Mouse (Mus musculus) limb, embryonic 11.5 days (tissue): ENCODE results near the gene Phf3. TPM values are rescaled to one million over a fixed set of nuclear protein-coding genes. Genes with fewer than 3 reads are reported as not detected.

ENCODE experiments used
- ATAC-seq: fragments of 200-750 bp; cut with Nextera tagmentation; 2 replicates; pipeline ENCODE4 v1.8.0; 2017; ENCODE audit warnings: low read depth; ENCODE audit not compliant: insufficient number of reproducible peaks, low FRiP score, low TSS enrichment
- DNase-seq: peaks from one replicate; pipeline ENCODE4 v3.0.0-alpha.2; 2015; ENCODE audit warnings: low spot score
- H3K27ac ChIP-seq: fragments of 300-500 bp; sonication (generic); replicated peaks from 2 replicates; pipeline ENCODE4 v1.5.1; 2014; ENCODE audit warnings: low read depth, mild to moderate bottlenecking, low read length
- H3K27me3 ChIP-seq: fragments of 300-500 bp; sonication (generic); 2 replicates; pipeline ENCODE4 v1.6.1; 2014; ENCODE audit warnings: mild to moderate bottlenecking, low read length, mixed read lengths; ENCODE audit not compliant: control insufficient read depth, insufficient read depth
- H3K36me3 ChIP-seq: fragments of 300-500 bp; sonication (generic); 2 replicates; pipeline ENCODE4 v1.6.1; 2014; ENCODE audit warnings: mild to moderate bottlenecking, low read length, moderate library complexity, mixed read lengths; ENCODE audit not compliant: control insufficient read depth, insufficient read depth
- H3K4me1 ChIP-seq: fragments of 300-500 bp; sonication (generic); 2 replicates; pipeline ENCODE4 v1.6.1; 2014; ENCODE audit warnings: low read length, mixed read lengths; ENCODE audit not compliant: control insufficient read depth, insufficient read depth
- H3K4me2 ChIP-seq: fragments of 300-500 bp; sonication (generic); 2 replicates; pipeline ENCODE4 v1.6.1; 2014; ENCODE audit warnings: low read depth, mild to moderate bottlenecking, moderate library complexity; ENCODE audit not compliant: severe bottlenecking
- H3K4me3 ChIP-seq: fragments of 300-500 bp; sonication (generic); 2 replicates; pipeline ENCODE4 v1.5.1; 2014; ENCODE audit warnings: low read depth, low read length
- H3K9ac ChIP-seq: fragments of 300-500 bp; sonication (generic); 2 replicates; pipeline ENCODE4 v1.6.1; 2014; ENCODE audit warnings: mild to moderate bottlenecking, low read length
- H3K9me3 ChIP-seq: fragments of 300-500 bp; sonication (generic); 2 replicates; pipeline ENCODE4 v1.6.1; 2016; ENCODE audit warnings: low read length; ENCODE audit not compliant: control insufficient read depth
- WGBS: fragments of 180-500 bp; shearing (Covaris S2); extraction: QIAGEN DNeasy Blood & Tissue Kit; methylation state at CpG from one replicate; pipeline ENCODE4 v1.1.7; 2014; 5-methylcytosine and 5-hydroxymethylcytosine counted together
- polyA plus RNA-seq: library from polyadenylated mRNA; unstranded; fragments of >200 nt; fragmentation: Nextera tagmentation; extraction: Ambion mirVana; gene quantifications from 2 replicates; pipeline ENCODE4 v1.2.1, GENCODE M21; 2014

The Phf3 gene
- polyA plus RNA-seq, 1 experiment from 2014 or later: 38.1 TPM

DNA sequence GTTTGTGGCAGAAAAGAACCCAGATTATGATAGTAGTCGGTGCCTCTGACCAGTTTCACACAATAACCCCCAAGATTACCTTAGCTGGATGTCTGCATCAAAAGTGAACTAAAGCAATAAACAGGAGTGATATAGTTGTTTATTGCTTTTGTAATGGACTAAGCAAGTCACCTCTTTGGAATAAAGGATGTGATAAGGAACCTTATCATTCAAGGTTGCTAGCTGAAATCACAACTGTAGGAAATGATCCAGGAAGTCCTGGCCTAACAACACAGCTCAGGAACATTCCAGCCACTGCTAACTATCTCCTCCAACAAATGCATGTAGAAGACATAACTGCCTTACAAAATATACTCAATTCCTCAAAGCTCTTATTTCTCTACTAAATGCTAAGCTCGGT lies 22.8 kb downstream of the Phf3 start:
- 91% methylated on average over 2 of the region's 2 CpGs for WGBS
- Histone ChIP-seq H3K4me2 (no peak overlapping the region), H3K4me3 (no peak overlapping the region), H3K9ac (no peak overlapping the region), H3K27ac (no peak overlapping the region), H3K27me3 (no peaks in the 10 kb centered on the region), H3K36me3 (no peaks in the 10 kb centered on the region), H3K4me1 (no peaks in the 10 kb centered on the region), H3K9me3 (no peaks in the 10 kb centered on the region)
- ATAC-seq (no peak), DNase-seq (no peak)

DNA sequence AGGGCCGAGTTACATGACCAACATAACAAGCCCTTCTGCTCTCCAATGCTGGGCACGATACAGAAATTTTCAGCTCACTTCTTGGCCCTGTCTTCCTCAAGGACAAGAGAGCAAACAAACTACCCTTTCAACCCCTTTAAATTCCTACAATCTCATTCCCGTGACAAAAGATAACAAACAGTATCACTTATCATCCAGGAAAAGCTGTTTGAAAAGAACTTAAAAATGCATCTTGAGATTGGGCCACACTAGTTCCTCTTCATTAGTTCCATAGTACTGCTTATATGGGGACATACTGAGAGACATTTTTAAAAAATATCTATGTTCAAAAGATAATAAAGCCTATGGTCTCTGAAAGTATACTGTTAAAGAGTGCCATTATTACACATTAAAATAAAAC lies 23.8 kb downstream of the Phf3 start:
- WGBS: 92% methylated on average over 3 of the region's 3 CpGs
- H3K4me1 ChIP-seq: no peaks in the 10 kb centered on the region

DNA sequence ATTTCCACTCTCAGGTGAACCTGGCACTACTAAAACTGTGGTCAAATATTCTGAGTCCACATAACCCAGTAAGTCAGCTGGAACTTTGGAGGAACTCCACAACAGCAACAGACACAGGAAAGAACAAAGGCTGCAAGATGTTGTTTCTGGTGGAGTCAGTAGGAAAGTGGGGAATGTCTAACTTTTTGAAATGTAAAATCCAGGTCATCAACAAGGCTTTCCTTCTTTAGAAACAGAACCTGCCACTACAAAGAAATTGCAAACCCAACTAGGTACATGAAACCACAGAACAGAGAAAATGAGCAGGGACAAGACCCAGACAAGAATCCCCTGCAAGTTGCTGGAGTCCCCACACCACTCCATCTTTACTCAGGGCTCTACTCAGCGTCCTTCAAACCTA lies 26.0 kb downstream of the Phf3 start:
- Histone ChIP-seq H3K27me3 (no peaks in the 10 kb centered on the region), H3K4me1 (no peaks in the 10 kb centered on the region), H3K36me3 (no peaks in the 10 kb centered on the region), H3K4me2 (no peak overlapping the region), H3K9ac (no peak overlapping the region), H3K4me3 (no peak overlapping the region), H3K27ac (no peak overlapping the region), H3K9me3 (no peaks in the 10 kb centered on the region)
- WGBS: 70% methylated on average over 1 of the region's 1 CpGs
- ATAC-seq: no peak
- DNase-seq: no peak

More for the DNA sequence above, 23.8 kb downstream of the Phf3 start:
- Histone ChIP-seq H3K9ac (no peak overlapping the region), H3K36me3 (no peaks in the 10 kb centered on the region), H3K27ac (no peak overlapping the region), H3K27me3 (no peaks in the 10 kb centered on the region), H3K4me2 (no peak overlapping the region), H3K4me3 (no peak overlapping the region), H3K9me3 (no peaks in the 10 kb centered on the region)
- DNase-seq: no peak
- no peak for ATAC-seq

DNA sequence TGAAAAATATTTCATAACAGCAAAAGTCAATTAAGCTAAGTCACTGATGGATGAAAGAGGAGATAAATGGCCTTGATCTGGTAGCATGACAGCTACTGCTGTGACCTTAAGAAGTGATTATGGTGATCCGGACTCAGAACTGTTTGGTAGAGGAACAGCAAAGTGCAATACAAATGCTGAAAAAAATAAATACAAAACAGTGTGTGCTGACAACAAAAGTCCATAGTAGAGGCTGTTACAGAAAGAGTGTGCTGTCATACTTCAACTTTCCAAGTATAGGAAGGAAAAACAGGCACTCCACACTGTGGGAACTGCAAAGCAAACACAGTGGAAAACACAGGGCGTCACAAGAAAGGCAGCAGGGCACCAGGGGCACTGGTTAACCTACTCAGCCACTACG lies 34.1 kb downstream of the Phf3 start:
- H3K4me2 ChIP-seq: no peak overlapping the region
- DNase-seq (no peak), ATAC-seq (no peak)
- no peak overlapping the region for H3K9ac ChIP-seq
- H3K27me3 ChIP-seq: no peaks in the 10 kb centered on the region
- H3K4me3 ChIP-seq: no peak overlapping the region
- H3K27ac ChIP-seq: no peak overlapping the region
- no peaks in the 10 kb centered on the region; the same call in 1 of the 2 replicates for H3K36me3 ChIP-seq
- no peaks in the 10 kb centered on the region for H3K9me3 ChIP-seq
- WGBS: 83% methylated on average over 3 of the region's 3 CpGs
- no peaks in the 10 kb centered on the region for H3K4me1 ChIP-seq

DNA sequence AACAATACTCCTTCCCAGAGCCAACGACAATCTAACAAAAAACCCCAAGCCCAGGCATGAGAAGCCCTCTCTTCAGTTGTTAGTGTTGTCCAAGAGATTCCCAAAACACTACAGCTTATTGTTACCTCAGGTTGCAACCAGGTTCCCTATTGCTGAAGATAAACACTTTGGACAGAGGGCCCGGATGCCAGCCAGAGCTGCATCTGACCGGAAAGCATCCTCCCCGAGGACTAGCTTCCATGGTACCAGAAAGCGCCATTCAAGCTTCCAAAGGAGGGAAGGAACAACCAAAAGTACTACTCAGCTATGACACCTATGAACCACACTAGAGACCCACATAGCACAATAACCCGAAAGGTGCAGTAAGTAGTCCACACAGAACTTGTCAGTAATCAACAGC lies 38.2 kb downstream of the Phf3 start:
- Histone ChIP-seq H3K4me1 (no peaks in the 10 kb centered on the region), H3K4me3 (no peak overlapping the region), H3K9ac (no peak overlapping the region), H3K9me3 (no peaks in the 10 kb centered on the region), H3K27me3 (no peaks in the 10 kb centered on the region), H3K27ac (no peak overlapping the region), H3K36me3 (no peaks in the 10 kb centered on the region; the same call in 1 of the 2 replicates), H3K4me2 (no peak overlapping the region)
- DNase-seq (no peak), ATAC-seq (no peak)
- 94% methylated on average over 6 of the region's 6 CpGs for WGBS

DNA sequence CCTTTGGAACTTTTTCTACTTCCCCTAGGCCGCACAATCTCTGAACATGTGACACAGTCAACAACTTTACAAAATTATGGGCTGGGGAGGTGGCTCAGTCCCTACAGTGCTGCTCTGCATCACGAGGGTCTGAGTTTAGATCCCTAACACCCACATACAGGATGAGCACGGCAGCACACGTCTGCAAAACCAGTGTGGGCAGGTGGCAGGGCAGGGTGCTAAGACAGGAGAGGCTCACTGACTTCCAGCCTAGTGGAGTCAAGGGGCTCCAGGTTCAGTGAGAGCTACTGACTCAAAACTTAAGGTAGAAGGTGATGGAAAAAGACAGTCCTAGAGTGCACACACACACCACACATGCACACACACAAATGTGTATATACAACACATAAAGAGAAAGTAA lies 40.9 kb downstream of the Phf3 start:
- DNase-seq (no peak), ATAC-seq (no peak)
- 84% methylated on average over 4 of the region's 4 CpGs for WGBS
- H3K4me3 ChIP-seq: no peak overlapping the region
- H3K27me3 ChIP-seq: no peaks in the 10 kb centered on the region
- H3K27ac ChIP-seq: no peak overlapping the region
- H3K4me2 ChIP-seq: no peak overlapping the region
- H3K9ac ChIP-seq: no peak overlapping the region
- H3K9me3 ChIP-seq: no peaks in the 10 kb centered on the region
- H3K4me1 ChIP-seq: no peaks in the 10 kb centered on the region
- peaks cover 4% of the 10 kb centered on the region for H3K36me3 ChIP-seq

DNA sequence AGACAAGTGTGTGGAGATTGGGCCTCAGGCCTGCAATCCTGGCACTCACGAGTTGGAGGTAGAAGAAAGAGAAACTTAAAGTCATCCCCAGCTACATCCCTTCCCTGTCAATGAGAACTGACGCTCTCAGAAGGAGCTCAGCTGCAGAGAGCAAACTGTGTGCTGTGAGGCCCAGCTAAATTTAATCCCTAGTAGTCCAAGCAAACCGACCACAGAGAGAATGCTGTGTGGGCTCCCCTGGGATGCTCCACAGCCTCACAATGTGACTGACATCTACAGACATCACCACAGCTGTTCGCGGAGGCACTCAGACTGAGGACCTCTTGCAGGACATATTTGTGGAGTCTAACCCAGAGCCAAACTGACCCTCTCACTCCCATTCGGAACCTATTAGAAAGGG lies 54.3 kb downstream of the Phf3 start:
- no peak for DNase-seq
- no peak overlapping the region for H3K4me2 ChIP-seq

DNA sequence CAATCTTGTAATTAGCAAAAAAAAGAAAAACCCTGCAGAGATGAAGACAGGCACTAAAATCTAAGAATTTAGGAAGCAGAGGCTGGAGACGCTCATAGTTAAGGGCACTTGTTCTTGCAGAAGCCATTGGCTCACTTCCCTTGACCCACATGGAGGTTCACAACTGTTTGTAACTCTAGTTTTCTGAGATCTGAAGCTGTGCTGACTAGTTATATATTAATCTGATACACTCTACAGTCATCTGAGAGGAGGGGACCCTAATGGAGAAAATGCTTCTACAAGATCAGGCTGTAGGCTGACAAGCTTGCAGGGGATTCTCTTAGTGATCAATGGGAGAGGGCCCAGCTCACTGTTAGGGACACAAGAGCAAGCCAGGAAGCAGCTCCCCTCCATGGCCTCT lies 58.1 kb downstream of the Phf3 start:
- WGBS: 89% methylated on average over 1 of the region's 1 CpGs
- peaks cover 15% of the 10 kb centered on the region; the same call in 1 of the 2 replicates for H3K36me3 ChIP-seq

More for the DNA sequence above, 54.3 kb downstream of the Phf3 start:
- no peak for ATAC-seq
- H3K36me3 ChIP-seq: peaks cover 8% of the 10 kb centered on the region; the same call in 1 of the 2 replicates
- H3K4me3 ChIP-seq: no peak overlapping the region
- no peaks in the 10 kb centered on the region for H3K4me1 ChIP-seq
- 94% methylated on average over 6 of the region's 6 CpGs for WGBS
- no peak overlapping the region for H3K9ac ChIP-seq
- H3K9me3 ChIP-seq: no peaks in the 10 kb centered on the region
- H3K27ac ChIP-seq: no peak overlapping the region
- no peaks in the 10 kb centered on the region for H3K27me3 ChIP-seq

DNA sequence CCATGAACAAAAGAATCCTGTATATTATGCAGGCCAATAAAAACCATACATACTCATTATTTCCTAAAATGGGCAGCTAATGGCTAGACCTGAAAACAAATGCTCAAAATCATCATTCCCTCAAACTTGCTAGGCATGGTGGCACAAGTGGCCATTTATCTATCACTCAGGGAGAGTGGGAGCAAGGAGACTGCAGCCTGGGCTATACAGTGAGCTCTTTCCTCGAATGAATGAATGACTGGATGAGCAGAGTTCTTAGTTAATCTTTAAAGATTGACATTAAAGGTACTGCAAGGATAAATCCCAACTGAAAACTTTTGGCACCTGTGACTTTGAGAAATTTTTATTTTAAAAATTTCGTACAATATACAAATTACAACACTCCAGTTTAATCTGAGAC lies 58.7 kb downstream of the Phf3 start:
- no peaks in the 10 kb centered on the region for H3K9me3 ChIP-seq
- H3K4me1 ChIP-seq: no peaks in the 10 kb centered on the region
- no peak for ATAC-seq
- no peak overlapping the region for H3K4me2 ChIP-seq
- no peak overlapping the region for H3K4me3 ChIP-seq
- H3K27me3 ChIP-seq: no peaks in the 10 kb centered on the region
- DNase-seq: no peak
- peaks cover 15% of the 10 kb centered on the region; the same call in 1 of the 2 replicates for H3K36me3 ChIP-seq
- H3K9ac ChIP-seq: no peak overlapping the region
- no peak overlapping the region for H3K27ac ChIP-seq
- WGBS: 88% methylated on average over 2 of the region's 2 CpGs

More for the DNA sequence above, 58.1 kb downstream of the Phf3 start:
- no peaks in the 10 kb centered on the region for H3K9me3 ChIP-seq
- H3K9ac ChIP-seq: no peak overlapping the region
- H3K4me3 ChIP-seq: no peak overlapping the region
- DNase-seq (no peak), ATAC-seq (no peak)
- H3K4me2 ChIP-seq: no peak overlapping the region
- H3K27ac ChIP-seq: no peak overlapping the region
- no peaks in the 10 kb centered on the region for H3K4me1 ChIP-seq
- H3K27me3 ChIP-seq: no peaks in the 10 kb centered on the region
